Mouse (Mus musculus) spleen, adult 2 months (tissue): ENCODE data around the gene Tmod4.

Experiments
- CTCF ChIP-seq: fragments of 200-500 bp; IDR thresholded peaks from 2 replicates; pipeline ENCODE4 v1.5.1; 2011; ENCODE audit warnings: mild to moderate bottlenecking, inconsistent platforms; ENCODE audit not compliant: insufficient read depth, insufficient read length, insufficient replicate concordance; ENCODE audit errors: extremely low read depth
- POLR2A ChIP-seq: fragments of 200-500 bp; IDR thresholded peaks from 2 replicates; pipeline ENCODE4 v1.6.1; 2011; ENCODE audit warnings: low read depth, low read length, inconsistent platforms

- no peak for TF ChIP-seq CTCF
- TF ChIP-seq POLR2A: no peak
Measured at GRCm38 (mm10) chr3:95129226-95129651, 5.0 kb downstream of the Tmod4 start.
